18 mouse cellular contexts compared by ENCODE assay signal in genomic region chr10:40058062-40058785, GRCm38 (mm10). TPM values are rescaled to one million over a fixed set of nuclear protein-coding genes. Genes with fewer than 3 reads are reported as not detected.
DNase-seq lines count a peak whose midpoint lies in the region; ATAC-seq and TF ChIP-seq lines count a peak whose summit lies in the region.
"Had no signal": no experiment of that assay in that cellular context is flagged by ENCODE, and none has a peak within 500 bp of the region (broad histone marks: within the 10 kb centered on the region; RNA-seq: fewer than 3 reads in every experiment).

No protein-coding gene starts in this region.

- H3K27me3 ChIP-seq in kidney, embryonic 14.5 days (ENCODE audit: control insufficient read depth, insufficient read depth, low read length), result no peaks in the 10 kb centered on the region
- H3K27me3 ChIP-seq in intestine, embryonic 15.5 days (replicated peaks), result no peaks in the 10 kb centered on the region
- H3K27me3 ChIP-seq in kidney, embryonic 16.5 days (ENCODE audit: insufficient read depth, low read length), result no peaks in the 10 kb centered on the region
- no peaks in the 10 kb centered on the region for H3K27me3 ChIP-seq in small intestine, adult 2 months (ENCODE audit: control insufficient read depth, insufficient read depth, low read length)
- no peaks in the 10 kb centered on the region for H3K27me3 ChIP-seq in midbrain, embryonic 11.5 days (ENCODE audit: control insufficient read depth, insufficient read depth, low read length)
- H3K27me3 ChIP-seq: forebrain, embryonic 13.5 days; limb, embryonic 12.5 days; liver, embryonic 15.5 days had no signal

- H3K4me3 ChIP-seq in kidney, embryonic 14.5 days (ENCODE audit: low read length), result no peak overlapping the region
- no peak overlapping the region for H3K4me3 ChIP-seq in intestine, embryonic 15.5 days (replicated peaks)
- no peak overlapping the region for H3K4me3 ChIP-seq in kidney, embryonic 16.5 days (ENCODE audit: low read length)
- H3K4me3 ChIP-seq in small intestine, adult 2 months (ENCODE audit: low read depth, low read length), result no peak overlapping the region
- no peak overlapping the region for H3K4me3 ChIP-seq in midbrain, embryonic 11.5 days (ENCODE audit: low read depth, low read length)
- H3K4me3 ChIP-seq: forebrain, embryonic 13.5 days; heart, embryonic 10.5 days; layer of hippocampus, adult 2 months; limb, embryonic 12.5 days; liver, embryonic 15.5 days had no signal

- DNase-seq in kidney, adult 11 months, result peak; percentile 67
- no peak for DNase-seq in midbrain, embryonic 11.5 days (ENCODE audit: low spot score, missing footprints)
- DNase-seq: cerebellum, adult 9-10 months; embryo, embryonic 11 days; heart, postnatal 36 days; lung, postnatal 4 days; midbrain, embryonic 14.5 days had no signal

- no peaks in the 10 kb centered on the region for H3K9me3 ChIP-seq in kidney, embryonic 14.5 days (ENCODE audit: control insufficient read depth, low read length)
- no peaks in the 10 kb centered on the region for H3K9me3 ChIP-seq in intestine, embryonic 15.5 days
- no peaks in the 10 kb centered on the region for H3K9me3 ChIP-seq in kidney, embryonic 16.5 days (ENCODE audit: low read length)
- H3K9me3 ChIP-seq in midbrain, embryonic 11.5 days (ENCODE audit: control insufficient read depth, low read length), result no peaks in the 10 kb centered on the region
- H3K9me3 ChIP-seq: forebrain, embryonic 13.5 days; heart, embryonic 10.5 days; limb, embryonic 12.5 days; liver, embryonic 15.5 days had no signal

- TF ChIP-seq CTCF in small intestine, adult 2 months (IDR thresholded peaks at IDR 0.05; ENCODE audit: extremely low read depth, insufficient read length, insufficient replicate concordance, low read depth, low read length), result no peak

- TF ChIP-seq POLR2A in small intestine, adult 2 months (IDR thresholded peaks at IDR 0.05; ENCODE audit: low read depth, low read length), result no peak

- no peak for ATAC-seq in kidney, embryonic 14.5 days (ENCODE audit: low FRiP score, low TSS enrichment)
- ATAC-seq in intestine, embryonic 15.5 days, result peak; percentile 53
- peak; percentile 49; the same call in 1 of the 2 replicates for ATAC-seq in kidney, embryonic 16.5 days (ENCODE audit: low FRiP score, low TSS enrichment)
- ATAC-seq in activated CD4-positive, CD25-positive, alpha-beta regulatory T cell, adult 4 months, result no peak
- no peak for ATAC-seq in midbrain, embryonic 11.5 days (ENCODE audit: low FRiP score)
- ATAC-seq: forebrain, embryonic 13.5 days; hindbrain, embryonic 16.5 days had no signal

- WGBS in kidney, embryonic 14.5 days, result 39% methylated on average over 6 of the region's 6 CpGs
- 56% methylated on average over 6 of the region's 6 CpGs for WGBS in intestine, embryonic 15.5 days
- 32% methylated on average over 6 of the region's 6 CpGs for WGBS in kidney, embryonic 16.5 days
- WGBS in small intestine, adult 2 months, result 51% methylated on average over 6 of the region's 6 CpGs
- 64% methylated on average over 6 of the region's 6 CpGs for WGBS in midbrain, embryonic 11.5 days

- H3K36me3 ChIP-seq in kidney, embryonic 14.5 days (ENCODE audit: control insufficient read depth, insufficient read depth, low read length), result no peaks in the 10 kb centered on the region
- H3K36me3 ChIP-seq in intestine, embryonic 15.5 days, result no peaks in the 10 kb centered on the region
- H3K36me3 ChIP-seq in kidney, embryonic 16.5 days (ENCODE audit: insufficient read depth, low read length), result no peaks in the 10 kb centered on the region
- H3K36me3 ChIP-seq in small intestine, adult 2 months (ENCODE audit: control insufficient read depth, insufficient read depth, low read length), result peaks cover 1% of the 10 kb centered on the region; the same call in 1 of the 2 replicates
- no peaks in the 10 kb centered on the region for H3K36me3 ChIP-seq in midbrain, embryonic 11.5 days (ENCODE audit: control insufficient read depth, insufficient read depth, low read length)
- H3K36me3 ChIP-seq: heart, embryonic 10.5 days; limb, embryonic 12.5 days had no signal

- H3K9ac ChIP-seq in kidney, embryonic 14.5 days (ENCODE audit: low read depth, low read length), result no peak overlapping the region
- no peak overlapping the region for H3K9ac ChIP-seq in intestine, embryonic 15.5 days
- H3K9ac ChIP-seq in kidney, embryonic 16.5 days (replicated peaks; ENCODE audit: low read length), result no peak overlapping the region
- H3K9ac ChIP-seq in midbrain, embryonic 11.5 days (ENCODE audit: low read length), result no peak overlapping the region
- H3K9ac ChIP-seq: forebrain, embryonic 13.5 days; limb, embryonic 12.5 days; liver, embryonic 15.5 days had no signal

- H3K27ac ChIP-seq in kidney, embryonic 14.5 days (ENCODE audit: low read depth, low read length), result no peak overlapping the region
- 0 out of 2 replicates have a peak overlapping the region, but pooled peaks have one; percentile 51 for H3K27ac ChIP-seq in intestine, embryonic 15.5 days
- H3K27ac ChIP-seq in kidney, embryonic 16.5 days (ENCODE audit: low read length), result peak overlapping the region; percentile 79
- peak overlapping the region; percentile 61; the same call in 1 of the 2 replicates for H3K27ac ChIP-seq in small intestine, adult 2 months (ENCODE audit: insufficient read depth, low read depth, low read length)
- no peak overlapping the region for H3K27ac ChIP-seq in midbrain, embryonic 11.5 days (ENCODE audit: low read depth, low read length)
- H3K27ac ChIP-seq: forebrain, embryonic 13.5 days; heart, embryonic 10.5 days; layer of hippocampus, adult 2 months; limb, embryonic 12.5 days; liver, embryonic 15.5 days had no signal

- 0 out of 2 replicates have a peak, but pooled peaks cover 8% of the 10 kb centered on the region for H3K4me1 ChIP-seq in kidney, embryonic 14.5 days (ENCODE audit: control insufficient read depth, insufficient read depth, low read length)
- H3K4me1 ChIP-seq in intestine, embryonic 15.5 days (replicated peaks), result peaks cover 5% of the 10 kb centered on the region; the same call in 1 of the 2 replicates
- H3K4me1 ChIP-seq in kidney, embryonic 16.5 days (ENCODE audit: insufficient read depth, low read length), result peaks cover 28% of the 10 kb centered on the region
- peaks cover 28% of the 10 kb centered on the region for H3K4me1 ChIP-seq in small intestine, adult 2 months (ENCODE audit: control insufficient read depth, insufficient read depth, insufficient read length, low read length)
- H3K4me1 ChIP-seq in midbrain, embryonic 11.5 days (ENCODE audit: control insufficient read depth, insufficient read depth, low read length), result no peaks in the 10 kb centered on the region
- H3K4me1 ChIP-seq: heart, embryonic 10.5 days had no signal

- H3K4me2 ChIP-seq in kidney, embryonic 14.5 days (replicated peaks; ENCODE audit: low read depth, low read length), result no peak overlapping the region
- H3K4me2 ChIP-seq in intestine, embryonic 15.5 days (replicated peaks), result no peak overlapping the region
- H3K4me2 ChIP-seq in kidney, embryonic 16.5 days (replicated peaks; ENCODE audit: low read depth, low read length), result no peak overlapping the region
- H3K4me2 ChIP-seq in midbrain, embryonic 11.5 days, result no peak overlapping the region
- H3K4me2 ChIP-seq: forebrain, embryonic 13.5 days; limb, embryonic 12.5 days; liver, embryonic 15.5 days had no signal

RNA-seq across cellular contexts. Expression of gene Mfsd4b1, which starts 33.2 kb away (rescaled TPM):
- 0.40 and 1.5 TPM in 2 replicates for polyA plus RNA-seq in kidney, embryonic 14.5 days (2014; fragmentation: Nextera tagmentation; extraction: Ambion mirVana)
- 0.85 and 0.90 TPM in 2 replicates for polyA plus RNA-seq in intestine, embryonic 15.5 days (2015; fragmentation: Nextera tagmentation; extraction: Ambion mirVana)
- 9.0 and 12.0 TPM in 2 replicates for polyA plus RNA-seq in kidney, embryonic 16.5 days (2015; fragmentation: Nextera tagmentation; extraction: Ambion mirVana)
- polyA plus RNA-seq in small intestine, adult 2 months (2012; rRNA removed), result 0.05 TPM in 1 of 2 replicates, not detected in the other
- not detected for polyA plus RNA-seq in activated CD4-positive, CD25-positive, alpha-beta regulatory T cell, adult 4 months (2017; shearing (Covaris generic))
- not detected in 2 replicates for polyA plus RNA-seq in midbrain, embryonic 11.5 days (2014; fragmentation: Nextera tagmentation; extraction: Ambion mirVana)
- polyA plus RNA-seq: forebrain, embryonic 13.5 days had no signal

Comparison
In these comparisons a context has a peak if more than half of its experiments do, and no peak if none do; other contexts are left out.
1. ATAC-seq: peak in intestine, embryonic 15.5 days (single experiment) and kidney, embryonic 16.5 days (single experiment); none in kidney, embryonic 14.5 days (single experiment), activated CD4-positive, CD25-positive, alpha-beta regulatory T cell, adult 4 months (single experiment) and midbrain, embryonic 11.5 days (single experiment).
2. H3K27ac ChIP-seq: peak in intestine, embryonic 15.5 days (single experiment), kidney, embryonic 16.5 days (single experiment) and small intestine, adult 2 months (single experiment); none in kidney, embryonic 14.5 days (single experiment) and midbrain, embryonic 11.5 days (single experiment).